ENCODE assay signal across 9 mouse cellular contexts in genomic region chr4:150582966-150583776, GRCm38 (mm10).
A peak's percentile ranks its signal among the peaks of the same experiment; 100 is the strongest.
DNase-seq lines count a peak whose midpoint lies in the region; ATAC-seq and TF ChIP-seq lines count a peak whose summit lies in the region.
"Had no signal": no experiment of that assay in that cellular context is flagged by ENCODE, and none has a peak within 500 bp of the region (broad histone marks: within the 10 kb centered on the region; RNA-seq: fewer than 3 reads in every experiment).

No protein-coding gene starts in this region.

- no peaks in the 10 kb centered on the region for H3K9me3 ChIP-seq in hindbrain, embryonic 12.5 days (replicated peaks)
- H3K9me3 ChIP-seq in lung, embryonic 14.5 days (ENCODE audit: low read depth, low read length): no peaks in the 10 kb centered on the region

- no peak for ATAC-seq in hindbrain, embryonic 12.5 days (ENCODE audit: low FRiP score)
- ATAC-seq in lung, embryonic 14.5 days (ENCODE audit: insufficient read depth): peak; percentile 91

- 52% methylated on average over 13 of the region's 13 CpGs for WGBS in hindbrain, embryonic 12.5 days
- 8% methylated on average over 13 of the region's 13 CpGs for WGBS in lung, embryonic 14.5 days

- H3K4me1 ChIP-seq in hindbrain, embryonic 12.5 days: peaks cover 41% of the 10 kb centered on the region
- H3K4me1 ChIP-seq in lung, embryonic 14.5 days (ENCODE audit: insufficient read depth): peaks cover 46% of the 10 kb centered on the region

- DNase-seq in NIH3T3 (ENCODE audit: low read depth): peak; percentile 89
- DNase-seq in cerebellum, adult 8-10 months: peak; percentile 48
- peak; percentile 53 to 75 for DNase-seq in frontal cortex, postnatal 36 days (ENCODE audit: low spot score in 2 of 2)
- peak; percentile 50 to 52 for DNase-seq in layer of hippocampus, postnatal 10 days (ENCODE audit: low spot score in 2 of 2)
- DNase-seq in lung, embryonic 14.5 days: peak; percentile 90
- DNase-seq in ovary, postnatal 36 days (ENCODE audit: low spot score): peak; percentile 77
- DNase-seq in embryo, embryonic 10 days (ENCODE audit: low spot score): no peak

- H3K36me3 ChIP-seq in hindbrain, embryonic 12.5 days: no peaks in the 10 kb centered on the region
- H3K36me3 ChIP-seq in lung, embryonic 14.5 days (ENCODE audit: insufficient read depth): 0 out of 2 replicates have a peak, but pooled peaks cover 2% of the 10 kb centered on the region

- H3K4me3 ChIP-seq in hindbrain, embryonic 12.5 days: no peak overlapping the region
- H3K4me3 ChIP-seq in lung, embryonic 14.5 days (ENCODE audit: low read depth, low read length): no peak overlapping the region
- H3K4me3 ChIP-seq: erythroblast, embryonic 14.5 days had no signal

- no peak for TF ChIP-seq CTCF in lung, embryonic 14.5 days (IDR thresholded peaks at IDR 0.05; ENCODE audit: low read depth)

- peak overlapping the region; percentile 70 for H3K27ac ChIP-seq in hindbrain, embryonic 12.5 days
- peak overlapping the region; percentile 97 for H3K27ac ChIP-seq in lung, embryonic 14.5 days (ENCODE audit: low read depth)

- 0 out of 2 replicates have a peak overlapping the region, but pooled peaks have one; percentile 6 for H3K4me2 ChIP-seq in hindbrain, embryonic 12.5 days (replicated peaks)
- H3K4me2 ChIP-seq in lung, embryonic 14.5 days: peak overlapping the region; percentile 50

- no peaks in the 10 kb centered on the region for H3K27me3 ChIP-seq in hindbrain, embryonic 12.5 days
- no peaks in the 10 kb centered on the region for H3K27me3 ChIP-seq in lung, embryonic 14.5 days (ENCODE audit: insufficient read depth, low read length)

- H3K9ac ChIP-seq in hindbrain, embryonic 12.5 days: no peak overlapping the region
- peak overlapping the region; percentile 37 for H3K9ac ChIP-seq in lung, embryonic 14.5 days
